In genomic region chr10:21881837-21882183, GRCm38 (mm10) we compare ENCODE assay signal across 9 mouse cellular contexts. TPM values are rescaled to one million over a fixed set of nuclear protein-coding genes. Genes with fewer than 3 reads are reported as not detected.
DNase-seq lines count a peak whose midpoint lies in the region; ATAC-seq lines count a peak whose summit lies in the region.
"Had no signal": no experiment of that assay in that cellular context is flagged by ENCODE, and none has a peak within 500 bp of the region (broad histone marks: within the 10 kb centered on the region; RNA-seq: fewer than 3 reads in every experiment).

No protein-coding gene starts in this region.

- DNase-seq in heart, postnatal 4 days: no peak
- peak; percentile 10 for DNase-seq in Muller cell, postnatal 12 days (ENCODE audit: inconsistent ontology term)
- DNase-seq in frontal cortex, postnatal 14 days (ENCODE audit: low spot score in 2 of 2): no peak
- DNase-seq in spleen, adult 12 weeks (ENCODE audit: low spot score): no peak

- WGBS in heart, embryonic 16.5 days: 45% methylated on average over 4 of the region's 4 CpGs
- 26% methylated on average over 4 of the region's 4 CpGs for WGBS in hindbrain, embryonic 13.5 days
- 24% methylated on average over 4 of the region's 4 CpGs for WGBS in midbrain, embryonic 12.5 days

- peak overlapping the region; percentile 51 for H3K4me3 ChIP-seq in heart, embryonic 16.5 days (ENCODE audit: low read length)
- peak overlapping the region; percentile 54 for H3K4me3 ChIP-seq in hindbrain, embryonic 13.5 days
- H3K4me3 ChIP-seq in midbrain, embryonic 12.5 days: peak overlapping the region; percentile 48
- H3K4me3 ChIP-seq: myocyte had no signal

- no peaks in the 10 kb centered on the region for H3K36me3 ChIP-seq in heart, embryonic 16.5 days (ENCODE audit: control insufficient read depth, insufficient read depth)
- H3K36me3 ChIP-seq in hindbrain, embryonic 13.5 days: no peaks in the 10 kb centered on the region
- no peaks in the 10 kb centered on the region for H3K36me3 ChIP-seq in midbrain, embryonic 12.5 days

- H3K9ac ChIP-seq in heart, embryonic 16.5 days (ENCODE audit: low read length): peak overlapping the region; percentile 57
- peak overlapping the region; percentile 75 for H3K9ac ChIP-seq in hindbrain, embryonic 13.5 days
- H3K9ac ChIP-seq in midbrain, embryonic 12.5 days (replicated peaks): peak overlapping the region; percentile 62

- H3K27me3 ChIP-seq in heart, embryonic 16.5 days (ENCODE audit: control insufficient read depth, insufficient read depth, low read length): peaks cover 13% of the 10 kb centered on the region
- no peaks in the 10 kb centered on the region for H3K27me3 ChIP-seq in hindbrain, embryonic 13.5 days
- H3K27me3 ChIP-seq in midbrain, embryonic 12.5 days: peaks cover 12% of the 10 kb centered on the region; the same call in 1 of the 2 replicates

- peak overlapping the region; percentile 71 for H3K4me2 ChIP-seq in heart, embryonic 16.5 days (ENCODE audit: low read depth, low read length)
- peak overlapping the region; percentile 69 for H3K4me2 ChIP-seq in hindbrain, embryonic 13.5 days
- H3K4me2 ChIP-seq in midbrain, embryonic 12.5 days (replicated peaks): peak overlapping the region; percentile 65

- ATAC-seq in heart, embryonic 16.5 days (replicated peaks; ENCODE audit: extremely low read depth, insufficient read depth, low FRiP score): no peak
- no peak for ATAC-seq in hindbrain, embryonic 13.5 days (ENCODE audit: low FRiP score)
- ATAC-seq in midbrain, embryonic 12.5 days (ENCODE audit: low FRiP score, low read depth): no peak
- ATAC-seq in frontal cortex, adult (ENCODE audit: low TSS enrichment): no peak

- peaks cover 8% of the 10 kb centered on the region for H3K4me1 ChIP-seq in heart, embryonic 16.5 days (ENCODE audit: control insufficient read depth, insufficient read depth, low read length)
- H3K4me1 ChIP-seq in hindbrain, embryonic 13.5 days (replicated peaks): peaks cover 24% of the 10 kb centered on the region
- peaks cover 18% of the 10 kb centered on the region for H3K4me1 ChIP-seq in midbrain, embryonic 12.5 days

- no peak overlapping the region for H3K27ac ChIP-seq in heart, embryonic 16.5 days (ENCODE audit: low read length)
- peak overlapping the region; percentile 93 for H3K27ac ChIP-seq in hindbrain, embryonic 13.5 days
- H3K27ac ChIP-seq in midbrain, embryonic 12.5 days (replicated peaks): peak overlapping the region; percentile 79

- no peaks in the 10 kb centered on the region for H3K9me3 ChIP-seq in heart, embryonic 16.5 days (replicated peaks; ENCODE audit: control insufficient read depth, low read length)
- no peaks in the 10 kb centered on the region for H3K9me3 ChIP-seq in hindbrain, embryonic 13.5 days
- no peaks in the 10 kb centered on the region for H3K9me3 ChIP-seq in midbrain, embryonic 12.5 days

RNA-seq across cellular contexts. Expression of gene Sgk1, which starts 0.2 kb away (rescaled TPM):
- 37.0 and 37.1 TPM in 2 replicates for polyA plus RNA-seq in heart, embryonic 16.5 days (2015; fragmentation: Nextera tagmentation; extraction: Ambion mirVana)
- 10 to 100 TPM; 70.2 to 73.8 TPM for total RNA-seq in heart, postnatal 4 days (2021)
- 37.0 and 40.0 TPM in 2 replicates for polyA plus RNA-seq in hindbrain, embryonic 13.5 days (2015; fragmentation: Nextera tagmentation; extraction: Ambion mirVana)
- polyA plus RNA-seq in midbrain, embryonic 12.5 days (2016; fragmentation: Nextera tagmentation; extraction: Ambion mirVana): 25.4 and 28.2 TPM in 2 replicates
